Mouse (Mus musculus): ENCODE data around the gene Asic2.

Asic2 gene

DNA sequence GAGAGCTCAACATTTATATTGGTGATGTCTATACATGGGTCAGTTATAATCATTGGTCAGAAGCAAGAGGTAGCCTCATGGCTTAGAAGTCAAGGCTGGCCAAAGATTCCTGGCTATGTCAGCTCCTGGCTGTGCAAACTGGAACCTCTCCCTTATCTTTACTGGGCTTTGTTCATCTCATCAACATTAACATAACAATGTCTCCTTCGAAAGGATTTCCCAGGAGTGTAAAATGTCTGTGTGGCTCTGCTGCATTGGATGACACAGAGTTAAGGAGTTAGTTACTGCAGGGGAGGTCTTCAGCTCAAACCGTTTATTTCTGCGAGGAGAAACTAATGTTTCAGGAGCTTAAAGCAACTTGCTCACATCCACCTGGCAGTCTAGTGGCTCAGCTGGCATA is 926.6 kb downstream of the Asic2 start:
- no peak for DNase-seq (ENCODE audit: low read depth in 2 of 2, low spot score in 2 of 2)

DNA sequence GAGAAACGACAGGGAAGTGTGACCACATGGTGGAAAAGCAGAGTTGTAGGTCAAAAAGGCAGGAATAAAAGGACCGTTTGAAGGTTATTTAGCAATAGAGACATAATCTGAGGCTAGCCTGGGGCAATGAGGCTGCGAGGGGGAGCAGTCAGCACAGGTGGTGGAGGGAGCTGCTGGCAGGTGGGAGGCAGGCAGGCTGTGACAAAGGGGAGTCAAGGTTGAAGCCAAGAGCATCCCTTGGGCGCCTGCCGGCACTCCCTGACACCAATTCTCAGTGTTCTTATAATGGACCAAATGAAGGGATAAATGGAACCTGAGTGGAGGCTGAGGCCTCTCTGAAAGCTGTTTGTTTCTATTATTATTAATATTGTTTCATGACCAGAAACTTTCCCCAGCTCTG is 928.3 kb downstream of the Asic2 start:
- DNase-seq (ENCODE audit: low read depth in 2 of 2, low spot score in 2 of 2), result no peak

GRCm38 (mm10) chr11:81032151-81032550 is 936.1 kb downstream of the Asic2 start:
- DNase-seq (ENCODE audit: low read depth in 2 of 2, low spot score in 2 of 2), result no peak

DNA sequence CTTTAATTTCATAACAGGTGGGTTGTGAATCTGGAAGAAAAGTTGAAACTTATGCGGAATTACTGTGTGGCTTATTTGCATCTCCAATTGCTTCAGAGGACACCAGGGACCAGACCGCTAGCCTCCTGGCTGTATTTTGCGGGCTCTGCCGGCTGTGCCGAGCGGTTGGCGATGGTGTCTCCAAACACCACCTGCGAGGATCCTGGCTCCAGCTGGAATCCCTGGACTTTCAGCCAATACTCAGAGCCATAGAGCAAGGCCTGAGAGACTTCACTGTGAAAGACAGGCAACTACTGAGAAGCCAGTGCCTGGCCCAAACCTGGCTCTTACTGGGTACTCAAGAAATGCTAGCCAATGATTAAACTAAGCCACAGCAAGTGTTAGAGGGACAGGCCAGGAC is 953.5 kb downstream of the Asic2 start:
- DNase-seq (ENCODE audit: low read depth in 2 of 2, low spot score in 2 of 2), result no peak

GRCm38 (mm10) chr11:81013501-81013900 is 954.8 kb downstream of the Asic2 start:
- no peak for DNase-seq (ENCODE audit: low read depth in 2 of 2, low spot score in 2 of 2)

- DNase-seq (ENCODE audit: low read depth in 2 of 2, low spot score in 2 of 2), result no peak
These were observed 957.5 kb downstream of the Asic2 start for GRCm38 (mm10) chr11:81010766-81011165.

GRCm38 (mm10) chr11:81009366-81009765 is 958.9 kb downstream of the Asic2 start:
- no peak for DNase-seq (ENCODE audit: low read depth in 2 of 2, low spot score in 2 of 2)

DNA sequence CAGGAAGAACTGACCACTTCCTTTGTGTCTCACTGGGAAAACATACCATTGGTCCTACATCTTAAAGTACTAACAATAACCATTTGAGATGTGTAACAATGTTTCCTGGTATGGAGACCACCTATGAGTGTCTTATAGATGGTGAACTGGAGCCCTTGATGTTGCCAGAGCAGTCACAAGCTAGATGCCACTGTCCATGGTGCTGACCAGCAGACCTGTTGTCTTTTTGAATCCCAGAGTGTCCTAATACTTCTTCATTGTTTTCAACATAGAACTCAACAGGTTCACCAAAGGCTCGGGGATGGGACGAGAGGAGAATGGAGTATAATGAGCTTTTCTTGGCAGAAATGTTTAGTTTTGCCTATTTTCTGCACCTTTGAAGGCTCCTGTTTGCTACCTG is 962.4 kb downstream of the Asic2 start:
- no peak for DNase-seq (ENCODE audit: low read depth in 2 of 2, low spot score in 2 of 2)

- no peak for DNase-seq (ENCODE audit: low read depth in 2 of 2, low spot score in 2 of 2)
These were observed 965.4 kb downstream of the Asic2 start for GRCm38 (mm10) chr11:81002769-81003430.

GRCm38 (mm10) chr11:80995621-80996020 is 972.6 kb downstream of the Asic2 start:
- DNase-seq (ENCODE audit: low read depth in 2 of 2, low spot score in 2 of 2), result no peak

GRCm38 (mm10) chr11:80983530-80983929 is 984.7 kb downstream of the Asic2 start:
- DNase-seq (ENCODE audit: low read depth in 2 of 2, low spot score in 2 of 2), result no peak

- DNase-seq (ENCODE audit: low read depth in 2 of 2, low spot score in 2 of 2), result no peak
These were observed 991.9 kb downstream of the Asic2 start for GRCm38 (mm10) chr11:80976239-80976855.

GRCm38 (mm10) chr11:80974616-80975015 is 993.6 kb downstream of the Asic2 start:
- no peak for DNase-seq (ENCODE audit: low read depth in 2 of 2, low spot score in 2 of 2)

- DNase-seq (ENCODE audit: low read depth in 2 of 2, low spot score in 2 of 2), result no peak
These were observed 994.3 kb downstream of the Asic2 start for GRCm38 (mm10) chr11:80973976-80974375.

GRCm38 (mm10) chr11:80973273-80973672 is 995.0 kb downstream of the Asic2 start:
- no peak for DNase-seq (ENCODE audit: low read depth in 2 of 2, low spot score in 2 of 2)

GRCm38 (mm10) chr11:80967544-80967943 is 1000.7 kb downstream of the Asic2 start:
- DNase-seq (ENCODE audit: low read depth in 2 of 2, low spot score in 2 of 2), result no peak

DNA sequence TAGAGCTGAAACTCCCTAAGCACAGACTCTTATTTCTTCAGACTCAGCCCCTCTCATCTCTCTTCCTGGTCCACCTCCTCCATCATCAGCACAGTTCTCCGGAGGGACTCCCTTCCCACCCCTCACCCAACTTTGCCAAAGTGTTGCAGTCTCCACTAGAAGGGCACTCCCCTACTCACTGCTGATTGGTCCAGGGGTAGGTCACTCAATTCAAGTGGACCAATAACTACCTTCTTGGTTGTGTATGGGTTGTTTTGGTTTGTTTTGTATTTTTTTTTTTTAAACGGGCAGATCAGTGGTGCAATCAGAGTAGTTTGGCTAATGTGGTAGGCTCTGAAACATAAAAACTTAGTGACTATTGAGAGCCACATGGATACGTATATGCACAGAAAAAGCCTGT is 1002.2 kb downstream of the Asic2 start:
- DNase-seq (ENCODE audit: low read depth in 2 of 2, low spot score in 2 of 2), result no peak

DNA sequence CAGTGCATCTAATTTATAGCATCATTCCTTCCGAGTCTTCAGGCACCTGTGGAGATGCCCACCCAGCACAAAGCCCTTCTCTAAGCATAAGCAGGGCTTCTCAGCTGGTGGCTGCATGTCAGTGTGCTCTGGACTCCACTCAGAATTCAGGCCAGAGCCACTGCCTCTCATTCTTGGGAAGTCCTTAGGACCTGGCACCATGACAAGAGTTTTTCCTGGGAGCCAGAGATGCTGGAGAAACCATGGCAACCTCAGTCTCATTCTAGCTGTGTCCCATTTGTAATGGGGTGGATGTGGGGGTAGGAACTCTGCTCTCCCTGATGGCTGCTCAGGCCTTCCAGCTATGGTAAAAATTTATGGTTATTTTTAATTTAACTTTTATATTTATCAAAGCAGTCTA is 1006.9 kb downstream of the Asic2 start:
- DNase-seq (ENCODE audit: low read depth in 2 of 2, low spot score in 2 of 2), result no peak

DNA sequence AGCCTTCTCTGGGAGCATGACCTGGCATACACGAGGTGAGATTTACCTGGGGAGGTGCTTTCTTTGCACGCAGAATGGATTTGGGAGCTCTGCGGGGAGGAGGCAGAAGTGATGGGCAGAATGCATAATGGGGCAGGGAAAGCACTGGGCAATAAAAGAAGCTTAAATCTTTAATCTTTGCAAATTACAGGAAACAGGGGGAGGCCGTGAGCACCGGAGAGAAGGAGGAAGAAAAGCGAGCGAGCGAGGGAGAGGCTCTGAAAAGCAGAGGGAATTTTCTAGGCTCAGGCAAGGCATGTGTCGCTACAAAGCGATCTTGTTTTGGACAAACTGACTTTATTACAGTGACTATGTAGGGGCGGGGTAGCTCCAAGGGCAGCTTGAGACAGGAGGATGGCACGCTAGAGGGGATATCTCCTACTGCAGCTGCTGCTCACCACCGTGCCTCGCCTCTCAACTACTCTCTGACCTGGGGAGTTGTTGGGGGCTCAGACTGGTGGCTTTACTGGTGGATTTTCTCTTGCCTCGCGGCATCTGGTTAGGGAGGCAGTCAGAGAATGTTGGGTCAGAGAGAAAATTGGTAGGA is 1010.1 kb downstream of the Asic2 start:
- DNase-seq (ENCODE audit: low read depth in 2 of 2, low spot score in 2 of 2), result no peak

DNA sequence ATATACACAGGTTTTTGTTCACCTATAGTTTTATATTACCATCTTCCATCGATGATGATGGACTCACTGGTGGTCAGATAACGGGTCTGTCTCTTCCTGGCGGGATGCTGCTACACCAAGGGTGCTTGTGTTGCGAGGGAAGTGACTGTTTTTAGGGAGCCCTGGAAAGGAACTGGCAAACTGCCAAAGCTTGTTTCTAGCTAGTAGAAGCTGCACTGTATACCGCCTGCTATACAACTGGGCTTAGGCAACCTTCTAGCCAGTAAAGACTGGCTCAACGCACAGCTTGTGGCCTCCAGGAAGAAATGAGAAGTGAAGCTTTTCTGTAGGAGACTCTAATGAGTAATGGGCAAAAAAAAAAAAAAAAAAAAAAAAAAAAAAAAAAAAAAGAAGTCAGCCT is 1012.3 kb downstream of the Asic2 start:
- no peak for DNase-seq (ENCODE audit: low read depth in 2 of 2, low spot score in 2 of 2)

- no peak for DNase-seq (ENCODE audit: low read depth in 2 of 2, low spot score in 2 of 2)
These were observed 1014.1 kb downstream of the Asic2 start for GRCm38 (mm10) chr11:80954147-80954546.

DNA sequence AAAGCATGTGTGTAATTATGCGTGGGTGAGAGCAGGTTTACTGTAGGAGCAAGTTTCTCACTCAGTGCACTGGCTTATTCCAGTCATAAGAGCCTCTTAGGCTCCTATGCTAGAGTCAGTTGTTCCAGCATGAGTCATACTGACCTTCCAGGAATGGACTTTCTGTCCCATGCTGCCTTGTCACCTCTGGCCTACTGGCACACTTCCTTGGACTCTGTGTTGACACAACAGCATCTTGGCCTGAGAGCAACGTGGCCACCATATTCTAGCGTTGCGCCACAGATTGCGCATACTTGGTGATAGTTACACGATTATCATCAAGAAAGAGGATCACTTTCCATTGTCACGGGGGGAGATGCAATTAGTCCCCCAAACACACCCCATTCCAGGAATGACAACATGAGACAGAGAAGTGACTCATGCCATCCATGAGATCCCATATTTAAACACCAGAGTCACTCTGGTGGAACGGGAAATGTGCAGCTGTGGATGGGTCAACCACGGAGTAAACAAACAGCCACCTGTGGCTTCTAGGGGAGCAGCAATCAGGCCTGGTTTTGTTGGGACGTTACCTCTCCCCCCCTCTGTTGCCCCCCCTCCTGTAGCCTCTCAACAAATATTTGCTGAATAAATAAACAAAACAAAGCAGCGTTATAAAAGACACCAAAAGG is 1019.1 kb downstream of the Asic2 start:
- DNase-seq (ENCODE audit: low read depth in 2 of 2, low spot score in 2 of 2), result no peak
